Mouse (Mus musculus) hindbrain, postnatal 0 days (tissue): ENCODE measurements at regions not wholly inside any gene's neighbourhood (a gene's known extent, or its start where the extent isn't known, plus 50 kb on each side); places are given as distances from the start of the nearest gene placed in this dataset.

Experiments
- ATAC-seq: fragments of 200-750 bp; cut with Nextera tagmentation; 2 replicates; pipeline ENCODE4 v1.8.0; 2017; ENCODE audit warnings: mild to moderate bottlenecking, moderate TSS enrichment, moderate library complexity
- DNase-seq: peaks from one replicate; pipeline ENCODE4 v3.0.0-alpha.2; 2015; ENCODE audit warnings: low spot score
- H3K27ac ChIP-seq: fragments of 300-500 bp; sonication (generic); 2 replicates; pipeline ENCODE4 v1.5.1; 2014; ENCODE audit warnings: mild to moderate bottlenecking
- H3K27me3 ChIP-seq: fragments of 300-500 bp; sonication (generic); 2 replicates; pipeline ENCODE4 v1.6.1; 2014; ENCODE audit warnings: low read length, mixed read lengths; ENCODE audit not compliant: insufficient read depth
- H3K36me3 ChIP-seq: fragments of 300-500 bp; sonication (generic); 2 replicates; pipeline ENCODE4 v1.6.1; 2014; ENCODE audit warnings: low read length, mixed read lengths; ENCODE audit not compliant: insufficient read depth
- H3K4me1 ChIP-seq: fragments of 300-500 bp; sonication (generic); 2 replicates; pipeline ENCODE4 v1.6.1; 2014; ENCODE audit warnings: antibody characterized with exemption, low read length, mixed read lengths; ENCODE audit not compliant: insufficient read depth
- H3K4me2 ChIP-seq: fragments of 300-500 bp; sonication (generic); 2 replicates; pipeline ENCODE4 v1.6.1; 2014; ENCODE audit warnings: low read depth, mild to moderate bottlenecking, low read length, moderate library complexity, mixed read lengths
- H3K4me3 ChIP-seq: fragments of 300-500 bp; sonication (generic); 2 replicates; pipeline ENCODE4 v1.5.1; 2014; ENCODE audit warnings: low read length
- H3K9ac ChIP-seq: fragments of 300-500 bp; sonication (generic); replicated peaks from 2 replicates; pipeline ENCODE4 v1.6.1; 2014; ENCODE audit warnings: mild to moderate bottlenecking, low read length, moderate library complexity, mixed read lengths
- H3K9me3 ChIP-seq: fragments of 300-500 bp; sonication (generic); 2 replicates; pipeline ENCODE4 v1.6.1; 2016; ENCODE audit warnings: low read length, mixed read lengths
- CTCF ChIP-seq: IDR thresholded peaks from 2 replicates; pipeline ENCODE4 v1.5.1; 2016; ENCODE audit warnings: antibody characterized with exemption, control low read depth, low read depth
- WGBS: fragments of 180-500 bp; shearing (Covaris S2); extraction: QIAGEN DNeasy Blood & Tissue Kit; methylation state at CpG from one replicate; pipeline ENCODE4 v1.1.7; 2014; 5-methylcytosine and 5-hydroxymethylcytosine counted together

GRCm38 (mm10) chr10:37313461-37313860 lies 174.7 kb upstream of the Marcks start:
- Histone ChIP-seq H3K9ac (no peak overlapping the region), H3K4me3 (no peak overlapping the region), H3K4me2 (no peak overlapping the region), H3K4me1 (peaks cover 5% of the 10 kb centered on the region; the same call in 1 of the 2 replicates), H3K27me3 (no peaks in the 10 kb centered on the region), H3K9me3 (no peaks in the 10 kb centered on the region), H3K27ac (no peak overlapping the region), H3K36me3 (no peaks in the 10 kb centered on the region)
- TF ChIP-seq CTCF = no peak
- ATAC-seq (no peak), DNase-seq (no peak)

- Histone ChIP-seq H3K27ac (no peak overlapping the region), H3K4me2 (no peak overlapping the region), H3K9ac (no peak overlapping the region), H3K4me1 (peaks cover 5% of the 10 kb centered on the region; the same call in 1 of the 2 replicates), H3K4me3 (no peak overlapping the region), H3K27me3 (no peaks in the 10 kb centered on the region), H3K9me3 (no peaks in the 10 kb centered on the region), H3K36me3 (no peaks in the 10 kb centered on the region)
- DNase-seq (no peak), ATAC-seq (no peak)
- no peak for TF ChIP-seq CTCF
- 85% methylated on average over 2 of the region's 2 CpGs for WGBS
These were observed 171.7 kb upstream of the Marcks start for GRCm38 (mm10) chr10:37310266-37310945.

- ATAC-seq (no peak), DNase-seq (no peak)
- 48% methylated on average over 2 of the region's 2 CpGs for WGBS
- H3K4me1 ChIP-seq = no peaks in the 10 kb centered on the region
- no peaks in the 10 kb centered on the region for H3K27me3 ChIP-seq
- no peaks in the 10 kb centered on the region for H3K9me3 ChIP-seq
- H3K36me3 ChIP-seq = no peaks in the 10 kb centered on the region
- no peak overlapping the region for H3K9ac ChIP-seq
- H3K4me2 ChIP-seq = no peak overlapping the region
- no peak overlapping the region for H3K27ac ChIP-seq
- no peak overlapping the region for H3K4me3 ChIP-seq
- TF ChIP-seq CTCF = no peak
These were observed 165.9 kb upstream of the Marcks start for GRCm38 (mm10) chr10:37304656-37305055.

GRCm38 (mm10) chr10:37300181-37300889 lies 161.6 kb upstream of the Marcks start:
- TF ChIP-seq CTCF = no peak
- DNase-seq = no peak
- no peak for ATAC-seq
- H3K27ac ChIP-seq = no peak overlapping the region
- no peaks in the 10 kb centered on the region for H3K27me3 ChIP-seq
- no peak overlapping the region for H3K9ac ChIP-seq
- no peaks in the 10 kb centered on the region for H3K4me1 ChIP-seq
- 73% methylated on average over 5 of the region's 5 CpGs for WGBS
- no peaks in the 10 kb centered on the region for H3K36me3 ChIP-seq
- H3K4me3 ChIP-seq = no peak overlapping the region
- no peak overlapping the region for H3K4me2 ChIP-seq
- H3K9me3 ChIP-seq = no peaks in the 10 kb centered on the region

- WGBS = 83% methylated on average over 4 of the region's 4 CpGs
- no peak overlapping the region for H3K27ac ChIP-seq
- H3K9ac ChIP-seq = no peak overlapping the region
- H3K4me1 ChIP-seq = no peaks in the 10 kb centered on the region
- TF ChIP-seq CTCF = no peak
- ATAC-seq (no peak), DNase-seq (no peak)
- H3K4me2 ChIP-seq = no peak overlapping the region
- H3K36me3 ChIP-seq = no peaks in the 10 kb centered on the region
- H3K9me3 ChIP-seq = no peaks in the 10 kb centered on the region
- H3K4me3 ChIP-seq = no peak overlapping the region
- no peaks in the 10 kb centered on the region for H3K27me3 ChIP-seq
These were observed 160.1 kb upstream of the Marcks start for GRCm38 (mm10) chr10:37298689-37299421.

- ATAC-seq (no peak), DNase-seq (no peak)
- Histone ChIP-seq H3K36me3 (no peaks in the 10 kb centered on the region), H3K27me3 (no peaks in the 10 kb centered on the region), H3K27ac (no peak overlapping the region), H3K4me3 (no peak overlapping the region), H3K4me1 (no peaks in the 10 kb centered on the region), H3K4me2 (no peak overlapping the region), H3K9ac (no peak overlapping the region), H3K9me3 (no peaks in the 10 kb centered on the region)
- no peak for TF ChIP-seq CTCF
These were observed 155.5 kb upstream of the Marcks start for GRCm38 (mm10) chr10:37294231-37294630.
